Mouse (Mus musculus): ENCODE measurements around the gene Tpm3. TPM values are rescaled to one million over a fixed set of nuclear protein-coding genes. Genes with fewer than 3 reads are reported as not detected.
"Not testable (repeated sequence)": the region's sequence is repeated elsewhere in the genome, so short reads cannot be mapped to it uniquely, and the experiment has no call there.

Gene Tpm3
- polyA plus RNA-seq, 1 experiment from 2014 or later = 582 TPM

- not testable (repeated sequence) for H3K9me3 ChIP-seq; H3K4me3 ChIP-seq (replicated peaks); H3K36me3 ChIP-seq; H3K4me2 ChIP-seq (replicated peaks); H3K9ac ChIP-seq; ATAC-seq; H3K4me1 ChIP-seq (replicated peaks); H3K27me3 ChIP-seq (replicated peaks); H3K27ac ChIP-seq
- 88% methylated on average over 5 of the region's 5 CpGs for WGBS
These were observed 49.6 kb downstream of the Tpm3 start for GRCm38 (mm10) chr3:90122036-90122435.

- Histone ChIP-seq H3K27me3 (replicated peaks) (no peaks in the 10 kb centered on the region), H3K9me3 (no peaks in the 10 kb centered on the region), H3K36me3 (no peaks in the 10 kb centered on the region), H3K4me1 (replicated peaks) (no peaks in the 10 kb centered on the region), H3K4me3 (replicated peaks) (no peak overlapping the region), H3K4me2 (replicated peaks) (no peak overlapping the region), H3K27ac (no peak overlapping the region), H3K9ac (no peak overlapping the region)
- 78% methylated on average over 5 of the region's 5 CpGs for WGBS
- no peak for ATAC-seq
These were observed 53.3 kb downstream of the Tpm3 start for GRCm38 (mm10) chr3:90125710-90126109.

- Histone ChIP-seq H3K27ac (no peak overlapping the region), H3K9me3 (no peaks in the 10 kb centered on the region), H3K27me3 (replicated peaks) (no peaks in the 10 kb centered on the region), H3K4me2 (replicated peaks) (no peak overlapping the region), H3K4me1 (replicated peaks) (no peaks in the 10 kb centered on the region), H3K4me3 (replicated peaks) (no peak overlapping the region), H3K9ac (no peak overlapping the region), H3K36me3 (no peaks in the 10 kb centered on the region)
- WGBS = 91% methylated on average over 6 of the region's 6 CpGs
- no peak for ATAC-seq
These were observed 55.4 kb downstream of the Tpm3 start for GRCm38 (mm10) chr3:90127881-90128280.

GRCm38 (mm10) chr3:90132745-90133144 lies 60.3 kb downstream of the Tpm3 start:
- H3K4me2 ChIP-seq (replicated peaks) = no peak overlapping the region
- no peaks in the 10 kb centered on the region for H3K27me3 ChIP-seq (replicated peaks)
- H3K9me3 ChIP-seq = no peaks in the 10 kb centered on the region
- no peaks in the 10 kb centered on the region for H3K36me3 ChIP-seq
- H3K4me3 ChIP-seq (replicated peaks) = no peak overlapping the region
- H3K27ac ChIP-seq = no peak overlapping the region
- no peak overlapping the region for H3K9ac ChIP-seq
- no peak for ATAC-seq
- H3K4me1 ChIP-seq (replicated peaks) = no peaks in the 10 kb centered on the region
- 79% methylated on average over 3 of the region's 3 CpGs for WGBS

GRCm38 (mm10) chr3:90133331-90133730 lies 60.9 kb downstream of the Tpm3 start:
- Histone ChIP-seq H3K4me2 (replicated peaks) (no peak overlapping the region), H3K9ac (no peak overlapping the region), H3K27me3 (replicated peaks) (no peaks in the 10 kb centered on the region), H3K4me1 (replicated peaks) (no peaks in the 10 kb centered on the region), H3K4me3 (replicated peaks) (no peak overlapping the region), H3K9me3 (no peaks in the 10 kb centered on the region), H3K27ac (no peak overlapping the region), H3K36me3 (no peaks in the 10 kb centered on the region)
- no peak for ATAC-seq
- 90% methylated on average over 1 of the region's 1 CpGs for WGBS

- peak; percentile 71 for ATAC-seq
- no peaks in the 10 kb centered on the region for H3K4me1 ChIP-seq (replicated peaks)
- no peaks in the 10 kb centered on the region for H3K9me3 ChIP-seq
- no peaks in the 10 kb centered on the region for H3K27me3 ChIP-seq (replicated peaks)
- H3K4me2 ChIP-seq (replicated peaks) = no peak overlapping the region
- H3K36me3 ChIP-seq = no peaks in the 10 kb centered on the region
- H3K4me3 ChIP-seq (replicated peaks) = no peak overlapping the region
- WGBS = 10% methylated on average over 3 of the region's 3 CpGs
- no peak overlapping the region for H3K9ac ChIP-seq
- H3K27ac ChIP-seq = no peak overlapping the region
These were observed 62.0 kb downstream of the Tpm3 start for GRCm38 (mm10) chr3:90134483-90134882.

GRCm38 (mm10) chr3:90134993-90135392 lies 62.5 kb downstream of the Tpm3 start:
- Histone ChIP-seq H3K27ac (no peak overlapping the region), H3K4me2 (replicated peaks) (no peak overlapping the region), H3K27me3 (replicated peaks) (no peaks in the 10 kb centered on the region), H3K9ac (no peak overlapping the region), H3K36me3 (no peaks in the 10 kb centered on the region), H3K9me3 (no peaks in the 10 kb centered on the region), H3K4me3 (replicated peaks) (no peak overlapping the region), H3K4me1 (replicated peaks) (no peaks in the 10 kb centered on the region)
- WGBS = 58% methylated on average over 5 of the region's 5 CpGs
- ATAC-seq = no peak

GRCm38 (mm10) chr3:90136660-90137059 lies 64.2 kb downstream of the Tpm3 start:
- H3K4me3 ChIP-seq (replicated peaks) = no peak overlapping the region
- no peak overlapping the region for H3K9ac ChIP-seq
- whole genome bisulfite sequencing = 38% methylated on average over 13 of the region's 13 CpGs
- no peaks in the 10 kb centered on the region for H3K36me3 ChIP-seq
- no peak overlapping the region for H3K27ac ChIP-seq
- no peaks in the 10 kb centered on the region for H3K9me3 ChIP-seq
- no peak for ATAC-seq
- H3K4me1 ChIP-seq (replicated peaks) = no peaks in the 10 kb centered on the region
- H3K4me2 ChIP-seq (replicated peaks) = no peak overlapping the region
- H3K27me3 ChIP-seq (replicated peaks) = no peaks in the 10 kb centered on the region

- no peak for ATAC-seq
- no peaks in the 10 kb centered on the region for H3K36me3 ChIP-seq
- no peak overlapping the region for H3K9ac ChIP-seq
- H3K4me1 ChIP-seq (replicated peaks) = no peaks in the 10 kb centered on the region
- WGBS = 67% methylated on average over 1 of the region's 1 CpGs
- H3K27ac ChIP-seq = no peak overlapping the region
- H3K9me3 ChIP-seq = no peaks in the 10 kb centered on the region
- no peaks in the 10 kb centered on the region for H3K27me3 ChIP-seq (replicated peaks)
- no peak overlapping the region for H3K4me2 ChIP-seq (replicated peaks)
- no peak overlapping the region for H3K4me3 ChIP-seq (replicated peaks)
These were observed 65.2 kb downstream of the Tpm3 start for GRCm38 (mm10) chr3:90137606-90138005.

- no peak for ATAC-seq
- WGBS = 87% methylated on average over 3 of the region's 3 CpGs
- no peaks in the 10 kb centered on the region for H3K27me3 ChIP-seq (replicated peaks)
- no peak overlapping the region for H3K27ac ChIP-seq
- H3K9me3 ChIP-seq = no peaks in the 10 kb centered on the region
- H3K4me2 ChIP-seq (replicated peaks) = no peak overlapping the region
- no peaks in the 10 kb centered on the region for H3K4me1 ChIP-seq (replicated peaks)
- no peak overlapping the region for H3K4me3 ChIP-seq (replicated peaks)
- H3K9ac ChIP-seq = no peak overlapping the region
- H3K36me3 ChIP-seq = no peaks in the 10 kb centered on the region
These were observed 67.5 kb downstream of the Tpm3 start for GRCm38 (mm10) chr3:90139962-90140361.

GRCm38 (mm10) chr3:90145461-90145860 lies 73.0 kb downstream of the Tpm3 start:
- no peak for ATAC-seq
- H3K4me1 ChIP-seq (replicated peaks) = no peaks in the 10 kb centered on the region
- WGBS = 66% methylated on average over 3 of the region's 3 CpGs
- H3K9ac ChIP-seq = no peak overlapping the region
- H3K4me3 ChIP-seq (replicated peaks) = no peak overlapping the region
- H3K36me3 ChIP-seq = no peaks in the 10 kb centered on the region
- no peak overlapping the region for H3K4me2 ChIP-seq (replicated peaks)
- no peaks in the 10 kb centered on the region for H3K27me3 ChIP-seq (replicated peaks)
- H3K27ac ChIP-seq = no peak overlapping the region
- no peaks in the 10 kb centered on the region for H3K9me3 ChIP-seq

- WGBS = 96% methylated on average over 1 of the region's 1 CpGs
These were observed 74.2 kb downstream of the Tpm3 start for GRCm38 (mm10) chr3:90146651-90147050.

More at GRCm38 (mm10) chr3:90146651-90147050, 74.2 kb downstream of the Tpm3 start:
- ATAC-seq = no peak
- Histone ChIP-seq H3K9me3 (no peaks in the 10 kb centered on the region), H3K27ac (no peak overlapping the region), H3K4me2 (replicated peaks) (no peak overlapping the region), H3K36me3 (no peaks in the 10 kb centered on the region), H3K9ac (no peak overlapping the region), H3K4me3 (replicated peaks) (no peak overlapping the region), H3K4me1 (replicated peaks) (no peaks in the 10 kb centered on the region), H3K27me3 (replicated peaks) (no peaks in the 10 kb centered on the region)
